Mouse (Mus musculus) MEL (cell line): ENCODE data around the gene Ctnnbl1.

Experiments
- BHLHE40 ChIP-seq: IDR thresholded peaks from 2 replicates; pipeline ENCODE4 v1.6.1; 2012; ENCODE audit warnings: low read depth, mild to moderate bottlenecking, inconsistent platforms, low read length, improper control_type of control experiment, borderline replicate concordance
- CTCF ChIP-seq, 3 experiments: IDR thresholded peaks in 2 of 3; conservative IDR thresholded peaks in 1 of 3; 2 replicates each; pipeline ENCODE4 v1.5.1; 2011 to 2012; ENCODE audit warnings: low read length in 3 of 3, low read depth in 2 of 3, mild to moderate bottlenecking in 2 of 3, improper control_type of control experiment in 1 of 3, inconsistent platforms in 1 of 3, mixed read lengths in 1 of 3, moderate library complexity in 1 of 3; ENCODE audit not compliant: control insufficient read depth in 1 of 3, insufficient read depth in 1 of 3, poor library complexity in 1 of 3, severe bottlenecking in 1 of 3
- EP300 ChIP-seq, 2 experiments: IDR thresholded peaks; 2 replicates each; pipeline ENCODE4 v1.6.1; 2011; ENCODE audit warnings: improper control_type of control experiment in 2 of 2, low read length in 2 of 2, low read depth in 1 of 2, mild to moderate bottlenecking in 1 of 2
- MAX ChIP-seq: IDR thresholded peaks from 2 replicates; pipeline ENCODE4 v1.6.1; 2011; ENCODE audit warnings: low read length, improper control_type of control experiment
- MEF2A ChIP-seq: IDR thresholded peaks from 2 replicates; pipeline ENCODE4 v1.6.1; 2014; ENCODE audit warnings: low read depth, mild to moderate bottlenecking, inconsistent platforms, low read length, improper control_type of control experiment; ENCODE audit not compliant: poor library complexity, insufficient replicate concordance, severe bottlenecking; ENCODE audit errors: extremely low read depth
- POLR2A ChIP-seq, 2 experiments: IDR thresholded peaks; 2 replicates each; pipeline ENCODE4 v1.6.1; 2011 to 2012; ENCODE audit warnings: low read length in 2 of 2, mild to moderate bottlenecking in 2 of 2, control low read depth in 1 of 2, improper control_type of control experiment in 1 of 2, low read depth in 1 of 2, moderate library complexity in 1 of 2; ENCODE audit not compliant: control insufficient read depth in 1 of 2, insufficient read depth in 1 of 2, poor library complexity in 1 of 2
- SIN3A ChIP-seq: IDR thresholded peaks from 2 replicates; pipeline ENCODE4 v1.6.1; 2012; ENCODE audit warnings: low read length, improper control_type of control experiment, inconsistent platforms
- TAL1 ChIP-seq: IDR thresholded peaks from 2 replicates; pipeline ENCODE4 v1.6.1; 2012; ENCODE audit warnings: mild to moderate bottlenecking, inconsistent platforms, low read length, moderate library complexity, mixed read lengths
- TCF12 ChIP-seq: IDR thresholded peaks from 2 replicates; pipeline ENCODE4 v1.6.1; 2014; ENCODE audit warnings: low read depth, mild to moderate bottlenecking, inconsistent platforms, low read length, improper control_type of control experiment, moderate library complexity
- USF2 ChIP-seq, 2 experiments: IDR thresholded peaks; 2 replicates each; pipeline ENCODE4 v1.6.1; 2011 to 2012; ENCODE audit warnings: improper control_type of control experiment in 2 of 2, low read length in 2 of 2, borderline replicate concordance in 1 of 2, inconsistent platforms in 1 of 2, low read depth in 1 of 2, mild to moderate bottlenecking in 1 of 2; ENCODE audit not compliant: insufficient read depth in 1 of 2
- ZC3H11A ChIP-seq: IDR thresholded peaks from 2 replicates; pipeline ENCODE4 v1.6.1; 2012; ENCODE audit warnings: low read depth, mild to moderate bottlenecking, inconsistent platforms, low read length, improper control_type of control experiment

- TF ChIP-seq CTCF (IDR thresholded peaks at IDR 0.05 in 2 of 3, conservative IDR thresholded peaks at IDR 0.05 in 1 of 3; ENCODE audit: control insufficient read depth in 1 of 3, insufficient read depth in 1 of 3, low read depth in 2 of 3, low read length in 3 of 3, poor library complexity in 1 of 3, severe bottlenecking in 1 of 3) (no peak), TAL1 (no peak), ZC3H11A (no peak), POLR2A (IDR thresholded peaks at IDR 0.05; ENCODE audit: control insufficient read depth in 1 of 2, insufficient read depth in 1 of 2, low read depth in 1 of 2, low read length in 2 of 2, poor library complexity in 1 of 2) (no peak), MAX (no peak), EP300 (IDR thresholded peaks at IDR 0.05; ENCODE audit: low read depth in 1 of 2, low read length in 2 of 2) (no peak), MEF2A (no peak), SIN3A (no peak), BHLHE40 (no peak), TCF12 (no peak), USF2 (IDR thresholded peaks at IDR 0.05; ENCODE audit: borderline replicate concordance in 1 of 2, insufficient read depth in 1 of 2, low read depth in 1 of 2, low read length in 2 of 2) (no peak)
Observed at GRCm38 (mm10) chr2:157870247-157870646, 133.0 kb downstream of the Ctnnbl1 start.
